Mouse (Mus musculus): ENCODE data around the gene Dner.
"Not testable (repeated sequence)": the region's sequence is repeated elsewhere in the genome, so short reads cannot be mapped to it uniquely, and the experiment has no call there.

Dner gene

DNA sequence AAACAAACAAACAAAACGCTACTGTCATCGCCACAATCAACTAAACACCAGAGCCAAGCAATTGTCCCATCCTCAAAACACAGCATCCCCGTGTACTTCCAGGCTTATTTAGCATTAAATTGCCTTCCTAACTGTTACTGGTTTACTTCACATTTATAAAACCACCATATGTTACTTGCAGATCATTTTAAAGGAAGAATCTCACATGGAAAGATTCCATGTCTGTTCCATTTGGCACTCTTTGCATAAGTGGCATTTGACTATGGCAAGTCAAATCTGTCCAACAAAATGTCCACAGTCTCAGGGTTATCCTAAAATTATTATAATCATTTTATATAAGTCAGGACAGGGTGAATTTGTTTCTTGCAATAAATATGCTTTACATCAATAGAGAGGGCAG lies 299.2 kb downstream of the Dner start:
- no peak for DNase-seq (ENCODE audit: low spot score)

GRCm38 (mm10) chr1:84395928-84396327 lies 300.1 kb downstream of the Dner start:
- no peak for DNase-seq (ENCODE audit: low spot score)

DNA sequence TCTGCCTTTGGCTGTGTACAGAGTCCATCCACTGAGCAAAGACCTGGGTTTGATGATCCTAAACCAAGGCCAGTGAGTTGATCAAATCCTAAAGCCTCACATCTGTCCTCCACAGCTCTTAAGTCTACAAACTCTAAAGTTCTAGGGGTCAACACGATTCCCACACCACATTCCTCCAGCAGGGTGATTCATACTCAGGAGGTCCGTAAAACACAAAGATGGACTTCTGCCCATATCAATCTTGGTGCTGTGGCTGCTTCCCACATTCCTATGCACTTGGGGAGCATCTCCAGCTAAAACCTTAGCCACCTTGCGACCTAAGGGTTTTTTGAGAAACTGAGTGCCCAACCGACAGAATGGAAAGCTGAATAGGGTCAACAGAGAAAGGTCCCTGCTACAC lies 305.1 kb downstream of the Dner start:
- DNase-seq (ENCODE audit: low spot score), result no peak

- DNase-seq (ENCODE audit: low spot score), result no peak
Measured at GRCm38 (mm10) chr1:84387616-84388015, 308.4 kb downstream of the Dner start.

DNA sequence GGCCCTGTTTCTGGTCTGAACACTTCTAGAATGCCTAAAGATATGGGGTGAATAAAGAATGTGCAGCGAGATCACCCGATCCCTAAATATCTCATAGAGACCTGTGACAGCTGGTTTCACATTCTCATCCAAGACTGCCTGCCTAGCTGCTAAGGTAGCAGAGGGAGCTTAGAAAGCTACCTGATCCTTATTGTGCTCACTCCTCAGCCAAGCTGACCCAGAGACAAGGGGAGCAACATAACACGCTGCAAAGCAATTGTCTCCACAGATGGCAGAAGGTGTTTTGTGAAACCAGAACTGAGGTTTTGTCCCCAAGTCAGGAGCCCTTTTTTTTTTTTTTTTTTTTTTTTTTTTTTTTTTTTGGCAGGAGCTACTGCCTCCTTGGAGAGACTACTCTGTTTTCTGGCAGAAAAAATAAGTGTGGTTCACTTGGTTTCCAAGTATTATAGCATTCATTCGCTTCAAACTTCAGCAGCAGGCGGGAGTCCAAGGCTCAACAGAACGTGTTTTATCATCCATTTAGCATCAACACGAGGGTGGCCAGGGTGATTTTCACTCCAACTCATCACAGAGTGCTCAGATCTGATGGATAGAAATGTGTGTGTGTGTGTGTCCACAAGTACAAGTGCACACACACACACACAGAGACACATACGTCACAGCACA lies 309.4 kb downstream of the Dner start:
- no peak for DNase-seq (ENCODE audit: low spot score)

- no peak for DNase-seq (ENCODE audit: low spot score)
Measured at GRCm38 (mm10) chr1:84382709-84383108, 313.3 kb downstream of the Dner start.

GRCm38 (mm10) chr1:84382064-84382463 lies 314.0 kb downstream of the Dner start:
- DNase-seq (ENCODE audit: low spot score), result no peak

DNA sequence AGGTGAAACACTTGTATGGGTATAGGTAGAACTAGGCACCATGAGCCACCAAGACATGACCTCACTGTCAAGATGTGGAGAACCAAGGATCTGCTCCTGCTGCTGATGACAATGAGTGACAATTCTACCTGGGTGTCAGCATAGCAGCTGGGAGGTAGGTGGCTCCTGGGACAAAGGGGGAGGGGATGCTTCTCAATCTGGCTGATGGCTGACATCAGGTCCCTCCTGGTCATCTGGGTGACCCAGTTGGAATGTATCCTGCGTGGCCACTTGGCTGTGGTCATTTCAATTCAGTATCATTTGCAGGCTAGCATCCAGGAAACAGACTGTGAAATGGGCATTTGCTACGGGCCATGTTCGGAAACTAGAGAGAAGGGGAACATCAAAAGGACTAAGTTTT lies 315.1 kb downstream of the Dner start:
- DNase-seq (ENCODE audit: low spot score), result no peak

DNA sequence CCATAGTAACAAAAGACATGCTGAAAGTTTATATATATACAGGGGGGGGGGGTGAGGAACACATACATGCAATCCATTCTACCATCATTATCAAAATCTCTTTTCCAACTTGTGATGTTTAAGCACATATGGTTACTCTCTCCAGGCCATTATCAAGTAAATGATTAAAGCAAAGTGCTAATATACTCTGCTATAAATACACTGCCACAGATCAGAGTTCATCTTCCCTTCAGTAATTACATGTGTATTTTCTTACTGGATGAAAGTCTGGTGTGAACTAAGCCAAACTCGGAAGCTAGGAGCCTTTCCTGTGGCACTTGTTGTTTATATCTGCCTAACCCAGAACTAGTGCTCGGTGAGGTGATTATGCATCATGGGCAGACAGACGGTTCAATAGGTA lies 328.3 kb downstream of the Dner start:
- no peak for DNase-seq (ENCODE audit: low spot score)

GRCm38 (mm10) chr1:84366553-84366952 lies 329.5 kb downstream of the Dner start:
- DNase-seq (ENCODE audit: low spot score), result no peak

DNA sequence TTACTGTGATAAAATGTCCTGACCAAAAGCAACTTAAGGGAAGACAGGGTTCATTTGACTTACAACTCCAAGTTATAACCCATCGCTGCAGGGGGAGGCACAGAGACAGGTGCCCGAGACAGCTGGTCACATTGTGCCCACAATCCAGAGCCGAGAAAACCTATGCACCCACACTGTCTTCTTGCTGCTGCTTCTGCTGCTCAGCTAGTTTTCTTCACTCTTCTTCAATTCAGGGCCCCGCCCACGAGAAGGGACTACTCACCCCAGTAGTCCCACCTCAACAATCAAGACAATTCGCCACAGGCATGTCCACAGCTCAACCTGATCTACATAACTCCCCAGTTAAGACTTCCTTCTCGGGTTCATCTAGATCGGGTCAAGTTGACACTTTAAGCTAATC lies 332.1 kb downstream of the Dner start, which contains the start of gene Pid1:
Pid1 (minus strand) TSS at position 214 of the 400 bp plus-strand sequence.
- no peak for DNase-seq (ENCODE audit: low spot score)

- DNase-seq (ENCODE audit: low spot score), result no peak
Measured at GRCm38 (mm10) chr1:84362709-84363617, 333.1 kb downstream of the Dner start.

GRCm38 (mm10) chr1:84362209-84362608 lies 333.8 kb downstream of the Dner start:
- no peak for DNase-seq (ENCODE audit: low spot score)

- no peak for DNase-seq (ENCODE audit: low spot score)
Measured at GRCm38 (mm10) chr1:84361389-84361788, 334.6 kb downstream of the Dner start.

- no peak for DNase-seq (ENCODE audit: low spot score)
Measured at GRCm38 (mm10) chr1:84359611-84360500, 336.2 kb downstream of the Dner start.

DNA sequence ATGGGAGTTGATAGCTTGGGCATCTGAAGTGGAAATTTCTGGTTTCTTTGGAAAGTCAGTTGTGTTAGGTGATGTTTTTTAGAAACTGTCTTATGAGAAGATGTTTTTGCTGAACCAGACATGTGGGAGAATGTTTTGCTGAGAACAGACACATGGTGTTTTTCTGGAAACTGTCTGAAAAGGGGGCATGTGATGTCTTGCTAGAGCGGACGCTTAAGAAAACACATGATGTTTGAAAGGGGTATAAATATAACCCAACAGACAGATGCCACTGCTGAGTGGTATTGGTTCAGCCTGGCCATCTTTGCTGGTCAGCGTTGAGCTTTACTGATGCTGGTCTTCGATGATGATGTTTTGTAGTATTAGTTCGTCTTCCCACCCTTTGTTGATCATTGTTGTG lies 338.8 kb downstream of the Dner start:
- DNase-seq (ENCODE audit: low spot score), result no peak

- DNase-seq (ENCODE audit: low spot score), result no peak
Measured at GRCm38 (mm10) chr1:84350262-84350661, 345.8 kb downstream of the Dner start.

- no peak for DNase-seq (ENCODE audit: low spot score)
Measured at GRCm38 (mm10) chr1:84347796-84348476, 348.1 kb downstream of the Dner start.

GRCm38 (mm10) chr1:84332797-84333196 lies 363.2 kb downstream of the Dner start:
- not testable (repeated sequence) for DNase-seq (ENCODE audit: low spot score)

DNA sequence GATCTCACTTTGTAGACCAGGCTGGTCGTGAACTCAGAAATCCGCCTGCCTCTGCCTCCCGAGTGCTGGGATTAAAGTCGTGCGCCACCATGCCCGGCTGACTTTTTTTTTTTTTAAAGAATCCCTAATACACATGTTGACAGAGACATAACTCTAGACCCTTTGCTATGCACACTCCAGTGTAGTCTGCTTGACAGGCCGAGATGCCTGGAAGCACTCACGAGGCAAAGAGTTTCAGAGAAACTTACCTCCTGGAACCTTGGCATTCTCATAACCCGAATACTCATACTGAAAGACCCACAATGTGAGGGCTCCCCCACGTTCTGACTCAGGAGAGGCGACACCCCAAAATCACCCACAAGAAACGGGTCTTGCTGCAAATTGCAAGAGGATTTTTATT lies 364.2 kb downstream of the Dner start:
- DNase-seq (ENCODE audit: low spot score), result not testable (repeated sequence)

DNA sequence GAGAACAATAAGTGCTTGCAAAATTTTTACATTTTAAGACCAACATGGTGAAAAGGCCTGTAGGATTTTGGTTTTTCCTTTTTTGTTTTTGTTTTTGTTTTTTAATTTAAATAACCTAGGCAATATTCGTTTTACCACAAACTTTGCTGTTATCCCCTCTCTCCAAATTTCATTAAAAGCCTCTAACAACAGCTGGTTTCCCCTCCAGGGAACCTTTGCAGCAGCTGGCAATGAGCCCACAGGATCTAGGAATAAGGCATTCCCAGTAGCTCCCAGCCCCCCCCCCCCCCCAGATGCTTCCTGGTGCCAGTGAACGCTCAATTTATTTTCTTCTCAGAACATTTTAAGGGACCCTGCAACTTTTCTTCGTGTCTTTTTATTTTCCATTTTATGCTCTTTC lies 370.7 kb downstream of the Dner start:
- no peak for DNase-seq (ENCODE audit: low spot score)

DNA sequence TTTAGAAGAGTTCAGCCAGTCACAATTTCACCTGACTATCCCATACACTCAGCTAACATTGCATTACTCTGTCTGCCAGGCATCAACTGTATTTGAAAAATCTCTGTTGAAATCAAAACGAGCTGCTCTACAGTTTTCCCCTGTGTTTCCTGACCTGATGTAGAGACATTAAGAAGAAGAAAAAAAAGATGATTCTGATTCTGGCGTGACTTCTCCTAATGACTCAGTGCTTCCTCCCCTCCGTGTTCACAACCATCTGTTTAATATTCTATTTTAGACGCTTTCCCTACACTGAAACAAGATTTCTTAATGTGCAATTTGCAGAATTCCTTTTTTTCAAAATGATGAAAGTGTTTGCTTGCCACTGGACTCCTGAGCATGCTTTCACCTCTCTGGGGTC lies 374.7 kb downstream of the Dner start:
- DNase-seq (ENCODE audit: low spot score), result no peak

All from MN1 (cell line).